Mouse (Mus musculus) liver, embryonic 16.5 days (tissue): ENCODE measurements around the gene Mall. TPM values are rescaled to one million over a fixed set of nuclear protein-coding genes. Genes with fewer than 3 reads are reported as not detected.

Source experiments
- ATAC-seq: fragments of 200-750 bp; cut with Nextera tagmentation; 2 replicates; pipeline ENCODE4 v1.8.0; 2017; ENCODE audit warnings: low read depth, mild to moderate bottlenecking, moderate number of reproducible peaks, moderate library complexity
- H3K27ac ChIP-seq: fragments of 300-500 bp; sonication (generic); 2 replicates; pipeline ENCODE4 v1.5.1; 2014; ENCODE audit warnings: mild to moderate bottlenecking, low read length
- H3K27me3 ChIP-seq: fragments of 300-500 bp; sonication (generic); 2 replicates; pipeline ENCODE4 v1.6.1; 2014; ENCODE audit warnings: low read depth, low read length, mixed read lengths; ENCODE audit not compliant: control insufficient read depth, insufficient read depth
- H3K36me3 ChIP-seq: fragments of 300-500 bp; sonication (generic); 2 replicates; pipeline ENCODE4 v1.6.1; 2014; ENCODE audit warnings: mild to moderate bottlenecking; ENCODE audit not compliant: control insufficient read depth, insufficient read depth
- H3K4me1 ChIP-seq: fragments of 300-500 bp; sonication (generic); 2 replicates; pipeline ENCODE4 v1.6.1; 2014; ENCODE audit warnings: low read depth, low read length, mixed read lengths; ENCODE audit not compliant: control insufficient read depth
- H3K4me2 ChIP-seq: fragments of 300-500 bp; sonication (generic); 2 replicates; pipeline ENCODE4 v1.6.1; 2014; ENCODE audit warnings: low read depth, low read length, mixed read lengths
- H3K4me3 ChIP-seq: fragments of 300-500 bp; sonication (generic); 2 replicates; pipeline ENCODE4 v1.5.1; 2014; ENCODE audit warnings: low read depth, mild to moderate bottlenecking, low read length
- H3K9ac ChIP-seq: fragments of 300-500 bp; sonication (generic); 2 replicates; pipeline ENCODE4 v1.6.1; 2014; ENCODE audit warnings: low read depth, low read length
- H3K9me3 ChIP-seq: fragments of 300-500 bp; sonication (generic); replicated peaks from 2 replicates; pipeline ENCODE4 v1.6.1; 2016; ENCODE audit warnings: low read length; ENCODE audit not compliant: control insufficient read depth
- WGBS: fragments of 180-500 bp; shearing (Covaris S2); extraction: QIAGEN DNeasy Blood & Tissue Kit; methylation state at CpG from one replicate; pipeline ENCODE4 v1.1.7; 2014; ENCODE audit not compliant: insufficient replicate concordance; 5-methylcytosine and 5-hydroxymethylcytosine counted together
- polyA plus RNA-seq: library from polyadenylated mRNA; unstranded; fragments of >200 nt; fragmentation: Nextera tagmentation; extraction: Ambion mirVana; gene quantifications from 2 replicates; pipeline ENCODE4 v1.2.1, GENCODE M21; 2015

The Mall gene
- polyA plus RNA-seq, 1 experiment from 2014 or later: 0.25 TPM

DNA sequence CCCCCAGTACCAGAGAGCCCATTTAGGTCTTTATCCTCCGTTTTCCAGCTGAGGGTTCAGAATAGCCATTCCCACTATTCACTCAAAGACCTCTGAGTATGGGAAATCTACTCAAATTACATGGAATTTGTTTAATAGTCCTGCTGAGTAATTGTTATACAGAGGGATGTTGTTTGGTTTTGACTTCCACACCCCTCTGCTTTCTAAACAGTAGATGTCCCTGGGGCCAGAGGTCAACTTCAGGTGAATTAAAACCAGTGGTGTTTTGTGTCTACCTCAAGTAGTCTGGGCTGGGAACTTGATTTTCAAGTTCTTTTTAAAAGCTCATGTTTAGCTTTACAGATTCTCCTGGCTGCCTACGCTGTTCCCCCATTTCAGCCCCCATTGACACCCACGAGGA is 15.0 kb downstream of the Mall start:
- no peak overlapping the region for H3K4me3 ChIP-seq
- 55% methylated on average over 3 of the region's 3 CpGs for WGBS
- no peaks in the 10 kb centered on the region for H3K27me3 ChIP-seq
- H3K9ac ChIP-seq: no peak overlapping the region
- H3K27ac ChIP-seq: no peak overlapping the region
- H3K4me1 ChIP-seq: no peaks in the 10 kb centered on the region
- H3K4me2 ChIP-seq: no peak overlapping the region
- ATAC-seq: no peak
- H3K36me3 ChIP-seq: no peaks in the 10 kb centered on the region
- no peaks in the 10 kb centered on the region for H3K9me3 ChIP-seq

DNA sequence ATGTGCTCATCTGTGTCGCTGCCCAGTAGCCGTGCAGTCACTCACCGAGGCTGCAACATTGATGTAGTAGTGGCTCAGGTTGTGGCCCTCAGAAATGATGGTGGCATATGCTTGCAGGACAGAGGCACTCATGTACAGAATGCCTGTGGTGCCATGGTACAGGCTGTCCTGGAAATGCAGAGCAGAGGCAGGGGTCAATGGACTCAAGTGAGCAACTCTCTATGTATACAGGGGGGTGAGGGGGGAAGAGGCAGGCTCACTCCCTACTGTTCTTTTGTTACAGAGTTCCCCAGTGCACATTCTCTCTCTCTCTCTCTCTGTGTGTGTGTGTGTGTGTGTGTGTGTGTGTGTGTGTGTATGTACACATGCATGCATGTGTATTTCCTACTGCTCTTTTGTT is 20.9 kb downstream of the Mall start:
- Histone ChIP-seq H3K4me3 (no peak overlapping the region), H3K4me2 (no peak overlapping the region), H3K27me3 (no peaks in the 10 kb centered on the region), H3K9ac (no peak overlapping the region), H3K27ac (no peak overlapping the region), H3K9me3 (no peaks in the 10 kb centered on the region), H3K36me3 (no peaks in the 10 kb centered on the region), H3K4me1 (no peaks in the 10 kb centered on the region)
- 75% methylated on average over 3 of the region's 3 CpGs for WGBS
- no peak for ATAC-seq

DNA sequence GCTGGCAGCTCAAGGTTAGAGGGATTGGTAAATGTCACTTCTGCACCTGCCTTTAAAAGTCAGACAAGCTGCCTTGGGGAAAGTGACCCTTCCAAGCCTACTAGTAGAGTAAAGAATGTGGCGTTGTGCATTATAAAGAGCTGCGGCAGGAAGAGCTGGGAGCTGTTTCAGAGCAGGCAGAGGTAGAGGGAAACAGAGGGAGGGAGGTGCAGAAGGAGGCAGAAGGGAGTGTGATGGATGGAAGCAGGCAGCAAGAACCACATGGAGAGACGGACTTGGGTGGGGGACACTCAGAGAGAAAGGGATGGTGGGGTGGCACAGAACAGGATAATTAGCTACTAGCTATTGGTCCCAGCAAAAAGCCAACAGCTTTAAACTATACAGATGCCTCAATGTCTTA is 21.7 kb downstream of the Mall start:
- H3K9me3 ChIP-seq: no peaks in the 10 kb centered on the region
- WGBS: 51% methylated on average over 3 of the region's 3 CpGs
- H3K4me1 ChIP-seq: no peaks in the 10 kb centered on the region
- H3K9ac ChIP-seq: no peak overlapping the region
- H3K36me3 ChIP-seq: no peaks in the 10 kb centered on the region
- H3K4me2 ChIP-seq: no peak overlapping the region
- no peak for ATAC-seq
- H3K27me3 ChIP-seq: no peaks in the 10 kb centered on the region
- H3K4me3 ChIP-seq: no peak overlapping the region
- H3K27ac ChIP-seq: no peak overlapping the region

DNA sequence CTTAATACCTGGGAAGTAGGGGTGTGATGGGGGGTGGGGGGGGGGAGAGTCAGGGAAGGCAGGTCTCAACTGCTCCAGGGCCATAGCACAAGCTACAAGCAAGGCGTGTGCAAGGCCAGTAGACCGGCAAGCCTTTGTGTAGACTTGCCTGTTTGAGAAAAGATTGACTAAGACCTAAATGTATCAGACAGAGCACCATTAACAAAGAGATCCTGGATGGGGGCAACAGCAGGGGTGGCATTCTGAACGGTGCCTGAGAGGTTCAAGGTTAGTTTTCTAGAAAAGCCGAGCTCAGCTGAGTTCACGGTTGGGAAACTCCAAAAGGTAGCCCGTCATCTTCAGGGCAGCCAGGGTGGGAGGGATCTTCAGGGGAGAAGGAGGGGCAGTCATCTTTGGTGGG is 24.5 kb downstream of the Mall start:
- ATAC-seq: no peak
- H3K4me1 ChIP-seq: no peaks in the 10 kb centered on the region
- H3K9me3 ChIP-seq: no peaks in the 10 kb centered on the region
- 65% methylated on average over 6 of the region's 6 CpGs for WGBS
- no peak overlapping the region for H3K9ac ChIP-seq
- H3K4me2 ChIP-seq: no peak overlapping the region
- no peaks in the 10 kb centered on the region for H3K36me3 ChIP-seq
- no peak overlapping the region for H3K27ac ChIP-seq
- H3K4me3 ChIP-seq: no peak overlapping the region
- no peaks in the 10 kb centered on the region for H3K27me3 ChIP-seq

DNA sequence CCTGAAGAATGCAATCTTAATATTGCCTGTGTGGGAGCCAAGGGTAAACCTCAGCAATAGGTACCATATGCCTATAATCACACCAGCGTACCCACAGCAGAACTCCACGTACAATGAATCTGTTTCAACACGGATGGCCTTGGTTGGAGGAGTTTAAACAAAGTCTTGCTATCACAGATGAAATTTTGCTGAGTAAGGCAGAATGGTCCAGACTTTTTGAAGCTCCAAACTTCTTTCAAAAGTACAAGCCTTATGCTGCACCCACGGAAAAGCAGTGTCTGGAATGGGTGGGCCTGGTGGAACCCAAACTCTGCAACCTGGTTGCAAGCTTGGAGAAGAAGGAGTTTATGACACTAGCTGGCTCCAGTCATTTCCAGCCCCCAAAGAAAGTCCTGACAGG is 40.5 kb downstream of the Mall start:
- no peak overlapping the region for H3K27ac ChIP-seq
- no peak overlapping the region for H3K4me2 ChIP-seq
- no peak for ATAC-seq
- H3K4me3 ChIP-seq: no peak overlapping the region
- H3K9ac ChIP-seq: no peak overlapping the region
- no peaks in the 10 kb centered on the region; the same call in 1 of the 2 replicates for H3K27me3 ChIP-seq
- H3K4me1 ChIP-seq: no peaks in the 10 kb centered on the region
- H3K9me3 ChIP-seq: no peaks in the 10 kb centered on the region
- H3K36me3 ChIP-seq: no peaks in the 10 kb centered on the region
- WGBS: 52% methylated on average over 4 of the region's 4 CpGs

DNA sequence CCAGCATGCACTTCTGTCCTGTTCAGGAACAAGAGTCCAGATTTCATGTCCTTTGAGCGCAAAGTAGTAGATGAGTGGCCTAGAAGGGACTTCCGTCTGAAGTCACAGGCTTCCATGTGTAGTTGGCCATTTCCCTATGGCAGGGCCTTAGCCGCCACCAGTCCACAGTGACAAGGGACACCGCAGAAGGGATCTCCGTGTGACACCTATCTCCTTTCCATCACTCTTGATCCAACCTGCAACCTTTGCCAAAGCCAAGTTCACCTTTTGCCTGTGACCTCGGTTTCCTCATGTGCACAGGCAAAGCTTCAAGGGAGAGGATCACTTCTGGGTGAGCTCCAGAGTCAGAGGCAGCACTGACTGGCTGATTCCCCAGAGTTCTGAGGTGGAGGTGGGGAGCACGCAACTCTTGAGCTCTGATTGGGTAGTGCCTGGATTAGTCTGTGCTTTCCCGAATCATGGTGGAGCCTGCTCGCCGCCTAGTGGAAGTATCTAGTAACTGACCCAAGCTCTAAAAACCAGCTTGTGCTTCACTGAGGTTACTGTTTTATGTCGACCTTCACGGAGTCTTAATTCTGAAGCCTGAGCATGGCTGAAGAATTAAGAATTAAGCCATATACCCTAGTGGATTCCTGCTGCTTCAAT is 45.9 kb downstream of the Mall start:
- H3K27me3 ChIP-seq: no peaks in the 10 kb centered on the region; the same call in 1 of the 2 replicates
- H3K4me3 ChIP-seq: no peak overlapping the region
- ATAC-seq: no peak
- no peak overlapping the region for H3K4me2 ChIP-seq
- WGBS: 37% methylated on average over 12 of the region's 12 CpGs
- no peaks in the 10 kb centered on the region for H3K9me3 ChIP-seq
- no peak overlapping the region for H3K9ac ChIP-seq
- no peaks in the 10 kb centered on the region for H3K4me1 ChIP-seq
- no peak overlapping the region for H3K27ac ChIP-seq
- no peaks in the 10 kb centered on the region for H3K36me3 ChIP-seq

DNA sequence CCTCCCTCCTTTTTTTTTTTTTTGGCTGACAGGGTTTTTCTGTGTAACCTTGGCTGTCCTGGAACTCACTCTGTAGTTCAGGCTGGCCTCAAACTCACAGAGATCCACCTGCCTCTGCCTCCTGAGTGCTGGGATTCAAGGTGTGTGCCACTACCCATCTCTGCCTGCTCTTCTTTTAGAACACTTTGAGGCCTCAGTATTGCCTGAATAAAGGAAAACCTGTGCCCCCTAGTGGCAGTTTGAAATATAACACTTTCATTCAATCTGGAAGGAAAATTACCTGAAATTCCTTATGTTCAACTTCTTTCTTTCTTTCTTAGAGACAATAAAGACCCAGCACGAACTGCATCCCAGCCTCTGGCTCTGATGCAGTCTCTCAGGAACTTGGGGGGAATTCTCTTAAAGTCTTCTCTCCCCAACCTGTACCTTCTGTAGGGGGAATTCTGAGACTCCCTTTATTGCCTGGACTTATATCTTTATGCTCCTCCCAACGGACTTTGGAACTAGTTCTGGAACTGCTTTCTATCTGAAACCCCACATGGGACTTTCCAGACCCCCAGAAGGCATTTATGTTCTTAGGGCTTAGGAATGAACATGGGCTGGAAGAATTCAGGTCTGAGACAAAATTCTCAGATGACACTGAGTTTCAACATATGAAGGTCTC is 61.8 kb downstream of the Mall start:
- Histone ChIP-seq H3K4me1 (no peaks in the 10 kb centered on the region), H3K4me2 (no peak overlapping the region), H3K9ac (no peak overlapping the region), H3K4me3 (no peak overlapping the region), H3K27ac (no peak overlapping the region), H3K9me3 (no peaks in the 10 kb centered on the region), H3K27me3 (no peaks in the 10 kb centered on the region), H3K36me3 (no peaks in the 10 kb centered on the region)
- WGBS: 7% methylated on average over 2 of the region's 2 CpGs
- ATAC-seq: no peak

DNA sequence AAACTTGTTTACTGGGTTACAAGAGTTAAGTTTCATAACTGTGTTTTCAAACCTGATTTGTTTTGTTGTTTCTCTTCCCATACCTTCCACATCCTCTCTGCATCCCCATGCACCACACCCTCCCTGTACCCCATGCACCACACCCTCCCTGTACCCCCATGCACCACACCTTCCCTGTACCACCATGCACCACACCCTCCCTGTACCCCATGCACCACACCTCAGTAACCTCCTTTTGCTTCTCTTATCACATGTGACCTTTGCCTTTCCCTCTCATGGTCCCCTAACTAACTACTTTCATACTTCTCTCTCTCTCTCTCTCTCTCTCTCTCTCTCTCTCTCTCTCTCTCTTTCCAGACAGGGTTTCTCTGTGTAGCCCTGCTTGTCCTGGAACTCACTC is 62.7 kb downstream of the Mall start:
- no peak overlapping the region for H3K27ac ChIP-seq
- no peaks in the 10 kb centered on the region for H3K27me3 ChIP-seq
- H3K4me1 ChIP-seq: no peaks in the 10 kb centered on the region
- H3K9me3 ChIP-seq: no peaks in the 10 kb centered on the region
- H3K4me2 ChIP-seq: no peak overlapping the region
- ATAC-seq: no peak
- no peak overlapping the region for H3K4me3 ChIP-seq
- no peaks in the 10 kb centered on the region for H3K36me3 ChIP-seq
- H3K9ac ChIP-seq: no peak overlapping the region

DNA sequence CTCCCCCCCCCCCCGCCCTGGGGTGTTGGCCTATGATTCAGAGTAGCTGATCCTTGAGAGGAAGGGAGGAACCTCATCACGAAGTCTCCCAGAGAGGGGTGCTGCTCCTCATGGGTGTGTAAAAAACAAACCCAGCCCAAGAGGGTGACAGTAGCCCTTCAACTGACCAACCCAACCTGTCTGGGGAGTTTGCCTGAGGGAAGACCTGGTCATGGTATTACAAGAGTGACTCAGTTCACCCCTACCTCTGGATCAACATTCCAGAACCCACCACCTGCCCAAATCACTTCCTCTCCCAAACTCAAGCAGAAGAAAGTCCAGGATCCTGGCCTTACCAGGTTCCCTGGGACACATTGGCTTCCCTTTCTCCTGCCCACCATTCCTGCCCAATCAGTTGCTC is 67.0 kb downstream of the Mall start:
- no peak for ATAC-seq
- no peak overlapping the region for H3K9ac ChIP-seq
- no peaks in the 10 kb centered on the region for H3K36me3 ChIP-seq
- no peak overlapping the region for H3K27ac ChIP-seq
- H3K9me3 ChIP-seq: no peaks in the 10 kb centered on the region
- no peak overlapping the region for H3K4me3 ChIP-seq
- H3K4me1 ChIP-seq: no peaks in the 10 kb centered on the region
- H3K4me2 ChIP-seq: no peak overlapping the region
- H3K27me3 ChIP-seq: peaks cover 3% of the 10 kb centered on the region
- WGBS: 0% methylated on average over 2 of the region's 2 CpGs
